Mouse (Mus musculus) cortical plate, adult 2 months (tissue): ENCODE results near the gene Rhpn2.

Experiments
- CTCF ChIP-seq: fragments of 200-500 bp; IDR thresholded peaks from 2 replicates; pipeline ENCODE4 v1.5.1; 2011; ENCODE audit warnings: mild to moderate bottlenecking, control low read depth, low read length; ENCODE audit not compliant: insufficient read depth; ENCODE audit errors: extremely low read depth
- POLR2A ChIP-seq: fragments of 200-500 bp; IDR thresholded peaks from 2 replicates; pipeline ENCODE4 v1.6.1; 2011; ENCODE audit warnings: mild to moderate bottlenecking, low read length, control low read depth; ENCODE audit not compliant: insufficient read depth; ENCODE audit errors: extremely low read depth

DNA sequence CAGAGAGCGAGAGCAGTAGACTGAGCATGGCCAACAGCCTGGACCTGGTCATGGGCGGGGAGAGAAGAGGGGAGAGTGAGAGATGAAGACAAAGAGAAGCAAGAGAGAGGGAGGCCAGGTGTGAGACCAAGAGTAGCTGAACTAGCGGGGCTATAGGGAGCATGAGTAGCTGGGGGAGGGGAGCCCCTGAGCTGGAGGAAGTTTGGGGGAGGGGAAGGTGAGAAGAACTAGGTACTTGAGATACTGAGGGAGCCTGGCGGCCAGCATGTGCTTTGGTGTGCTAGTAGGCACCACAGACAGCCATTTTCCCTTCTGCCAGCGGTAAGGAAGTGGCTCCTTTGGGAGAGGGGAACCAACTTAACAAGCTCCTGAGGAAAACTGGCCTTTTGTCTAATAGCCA is 81.3 kb downstream of the Rhpn2 start:
- TF ChIP-seq POLR2A (no peak), CTCF (no peak)
